Mouse (Mus musculus) intestine, postnatal 0 days (tissue): Measurements from ENCODE around the gene Adgrf5. TPM values are rescaled to one million over a fixed set of nuclear protein-coding genes. Genes with fewer than 3 reads are reported as not detected.

ENCODE experiments used
- ATAC-seq: fragments of 200-750 bp; cut with Nextera tagmentation; 2 replicates; pipeline ENCODE4 v1.8.0; 2017; ENCODE audit warnings: mild to moderate bottlenecking, moderate TSS enrichment, moderate library complexity
- H3K27ac ChIP-seq: fragments of 300-500 bp; sonication (generic); 2 replicates; pipeline ENCODE4 v1.5.1; 2014; ENCODE audit warnings: mild to moderate bottlenecking, low read depth, low read length, moderate library complexity
- H3K27me3 ChIP-seq: fragments of 300-500 bp; sonication (generic); replicated peaks from 2 replicates; pipeline ENCODE4 v1.6.1; 2014; ENCODE audit warnings: low read length, mixed read lengths; ENCODE audit not compliant: control insufficient read depth, insufficient read depth
- H3K36me3 ChIP-seq: fragments of 300-500 bp; sonication (generic); 2 replicates; pipeline ENCODE4 v1.6.1; 2014; ENCODE audit warnings: mild to moderate bottlenecking, moderate library complexity; ENCODE audit not compliant: control insufficient read depth, insufficient read depth
- H3K4me1 ChIP-seq: fragments of 300-500 bp; sonication (generic); replicated peaks from 2 replicates; pipeline ENCODE4 v1.6.1; 2014; ENCODE audit warnings: antibody characterized with exemption, low read length, mixed read lengths; ENCODE audit not compliant: control insufficient read depth, insufficient read depth
- H3K4me2 ChIP-seq: fragments of 300-500 bp; sonication (generic); replicated peaks from 2 replicates; pipeline ENCODE4 v1.6.1; 2014; ENCODE audit warnings: low read depth, mild to moderate bottlenecking, moderate library complexity
- H3K4me3 ChIP-seq: fragments of 300-500 bp; sonication (generic); 2 replicates; pipeline ENCODE4 v1.5.1; 2014; ENCODE audit warnings: low read depth, low read length
- H3K9ac ChIP-seq: fragments of 300-500 bp; sonication (generic); 2 replicates; pipeline ENCODE4 v1.6.1; 2014; ENCODE audit warnings: mild to moderate bottlenecking, low read depth, low read length
- H3K9me3 ChIP-seq: fragments of 300-500 bp; sonication (generic); 2 replicates; pipeline ENCODE4 v1.6.1; 2016; ENCODE audit warnings: mixed run types; ENCODE audit not compliant: control insufficient read depth
- CTCF ChIP-seq: sonication (generic); IDR thresholded peaks from 2 replicates; pipeline ENCODE4 v1.5.1; 2016; ENCODE audit warnings: low read depth, mild to moderate bottlenecking, control low read depth, antibody characterized with exemption, moderate library complexity
- WGBS: fragments of 180-500 bp; shearing (Covaris S2); extraction: QIAGEN DNeasy Blood & Tissue Kit; methylation state at CpG from one replicate; pipeline ENCODE4 v1.1.7; 2014; 5-methylcytosine and 5-hydroxymethylcytosine counted together
- polyA plus RNA-seq: library from polyadenylated mRNA; unstranded; fragments of >200 nt; fragmentation: Nextera tagmentation; extraction: Ambion mirVana; gene quantifications from 2 replicates; pipeline ENCODE4 v1.2.1, GENCODE M21; 2015

The Adgrf5 gene
- polyA plus RNA-seq, 1 experiment from 2014 or later, result 3.7 TPM

GRCm38 (mm10) chr17:43392191-43392590, 31.9 kb downstream of the Adgrf5 start:
- no peak for ATAC-seq
- Histone ChIP-seq H3K9ac (no peak overlapping the region), H3K4me2 (no peak overlapping the region), H3K4me3 (no peak overlapping the region), H3K27me3 (no peaks in the 10 kb centered on the region), H3K36me3 (no peaks in the 10 kb centered on the region), H3K9me3 (no peaks in the 10 kb centered on the region), H3K4me1 (no peaks in the 10 kb centered on the region), H3K27ac (no peak overlapping the region)
- TF ChIP-seq CTCF, result no peak
- 60% methylated on average over 9 of the region's 9 CpGs for WGBS

GRCm38 (mm10) chr17:43393669-43394068, 33.4 kb downstream of the Adgrf5 start:
- ATAC-seq, result no peak

GRCm38 (mm10) chr17:43395400-43396258, 35.4 kb downstream of the Adgrf5 start:
- no peaks in the 10 kb centered on the region for H3K4me1 ChIP-seq
- no peaks in the 10 kb centered on the region for H3K9me3 ChIP-seq
- ATAC-seq, result no peak
- WGBS, result 48% methylated on average over 12 of the region's 12 CpGs
- no peaks in the 10 kb centered on the region for H3K36me3 ChIP-seq
- H3K9ac ChIP-seq, result no peak overlapping the region
- H3K4me3 ChIP-seq, result no peak overlapping the region
- TF ChIP-seq CTCF, result no peak
- no peak overlapping the region for H3K4me2 ChIP-seq
- H3K27ac ChIP-seq, result no peak overlapping the region
- H3K27me3 ChIP-seq, result no peaks in the 10 kb centered on the region

More at GRCm38 (mm10) chr17:43393669-43394068, 33.4 kb downstream of the Adgrf5 start:
- H3K4me2 ChIP-seq, result no peak overlapping the region
- no peak overlapping the region for H3K9ac ChIP-seq
- TF ChIP-seq CTCF, result no peak
- H3K27me3 ChIP-seq, result no peaks in the 10 kb centered on the region
- no peaks in the 10 kb centered on the region for H3K36me3 ChIP-seq
- 74% methylated on average over 8 of the region's 8 CpGs for WGBS
- no peak overlapping the region for H3K27ac ChIP-seq
- no peak overlapping the region for H3K4me3 ChIP-seq
- H3K9me3 ChIP-seq, result no peaks in the 10 kb centered on the region
- no peaks in the 10 kb centered on the region for H3K4me1 ChIP-seq

DNA sequence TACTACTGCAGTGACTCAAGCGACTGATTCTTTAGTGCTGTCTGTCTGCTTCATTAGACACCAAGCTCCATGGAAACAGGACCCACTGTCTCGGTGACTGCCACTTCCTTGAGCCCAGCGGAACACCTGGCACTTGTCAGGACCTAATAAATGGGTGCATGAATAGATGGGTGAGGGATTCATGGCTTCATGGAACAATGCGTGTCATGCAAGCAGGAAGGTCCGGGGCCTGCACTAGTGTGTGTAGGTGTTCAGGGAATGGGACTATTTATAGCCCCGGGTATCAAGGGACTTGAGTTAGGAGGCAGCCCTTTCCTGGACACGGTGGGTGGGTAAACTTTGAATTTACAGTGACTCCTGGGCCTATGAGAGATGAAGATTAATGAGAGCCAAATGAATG, 38.4 kb downstream of the Adgrf5 start:
- Histone ChIP-seq H3K36me3 (no peaks in the 10 kb centered on the region), H3K9me3 (no peaks in the 10 kb centered on the region), H3K9ac (no peak overlapping the region), H3K27me3 (no peaks in the 10 kb centered on the region), H3K4me1 (no peaks in the 10 kb centered on the region), H3K4me3 (no peak overlapping the region), H3K27ac (no peak overlapping the region), H3K4me2 (no peak overlapping the region)
- 70% methylated on average over 7 of the region's 7 CpGs for WGBS
- TF ChIP-seq CTCF, result no peak
- no peak for ATAC-seq

- no peak overlapping the region for H3K9ac ChIP-seq
- 75% methylated on average over 3 of the region's 3 CpGs for WGBS
- TF ChIP-seq CTCF, result no peak
- no peak for ATAC-seq
- no peak overlapping the region for H3K4me2 ChIP-seq
- H3K4me3 ChIP-seq, result no peak overlapping the region
- H3K36me3 ChIP-seq, result no peaks in the 10 kb centered on the region
- H3K27me3 ChIP-seq, result no peaks in the 10 kb centered on the region
- no peaks in the 10 kb centered on the region for H3K4me1 ChIP-seq
- no peak overlapping the region for H3K27ac ChIP-seq
- no peaks in the 10 kb centered on the region for H3K9me3 ChIP-seq
Measured at GRCm38 (mm10) chr17:43399151-43399550, 38.9 kb downstream of the Adgrf5 start.

DNA sequence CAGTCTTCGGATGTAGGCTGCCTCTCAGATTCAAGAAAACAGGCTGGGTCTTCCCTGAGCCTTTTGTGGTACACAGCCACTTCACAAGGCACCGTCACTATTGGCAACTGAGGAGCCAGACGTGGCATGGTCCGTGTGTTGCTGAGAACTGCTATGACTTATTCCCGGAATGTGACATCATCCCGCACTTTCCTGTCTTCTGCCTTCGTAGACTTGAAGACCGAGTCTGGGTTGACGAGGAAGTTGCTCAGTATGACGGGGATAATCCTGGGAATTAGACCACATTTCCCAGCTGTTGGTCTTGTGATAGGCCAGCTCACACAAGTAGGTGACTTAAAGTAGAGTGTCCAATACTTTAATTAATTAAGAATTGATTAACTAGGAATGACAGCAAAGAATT, 40.2 kb downstream of the Adgrf5 start:
- no peaks in the 10 kb centered on the region for H3K4me1 ChIP-seq
- no peak overlapping the region for H3K4me3 ChIP-seq
- no peak overlapping the region for H3K27ac ChIP-seq
- 87% methylated on average over 10 of the region's 10 CpGs for WGBS
- no peak for TF ChIP-seq CTCF
- H3K4me2 ChIP-seq, result no peak overlapping the region
- no peak for ATAC-seq
- H3K9me3 ChIP-seq, result no peaks in the 10 kb centered on the region
- no peaks in the 10 kb centered on the region for H3K27me3 ChIP-seq
- H3K36me3 ChIP-seq, result no peaks in the 10 kb centered on the region
- no peak overlapping the region for H3K9ac ChIP-seq
